Mouse (Mus musculus): Measurements from ENCODE around the gene Arhgap10.

GRCm38 (mm10) chr8:77451466-77452382 is 66.0 kb downstream of the Arhgap10 start:
- TF ChIP-seq TAL1 (IDR thresholded peaks at IDR 0.05; ENCODE audit: low read length) (no peak), GATA1 (IDR thresholded peaks at IDR 0.05; ENCODE audit: low read length) (no peak)
